Mouse (Mus musculus): ENCODE results near the gene H2-DMb2.
"Not testable (repeated sequence)": the region's sequence is repeated elsewhere in the genome, so short reads cannot be mapped to it uniquely, and the experiment has no call there.

H2-DMb2 gene

DNA sequence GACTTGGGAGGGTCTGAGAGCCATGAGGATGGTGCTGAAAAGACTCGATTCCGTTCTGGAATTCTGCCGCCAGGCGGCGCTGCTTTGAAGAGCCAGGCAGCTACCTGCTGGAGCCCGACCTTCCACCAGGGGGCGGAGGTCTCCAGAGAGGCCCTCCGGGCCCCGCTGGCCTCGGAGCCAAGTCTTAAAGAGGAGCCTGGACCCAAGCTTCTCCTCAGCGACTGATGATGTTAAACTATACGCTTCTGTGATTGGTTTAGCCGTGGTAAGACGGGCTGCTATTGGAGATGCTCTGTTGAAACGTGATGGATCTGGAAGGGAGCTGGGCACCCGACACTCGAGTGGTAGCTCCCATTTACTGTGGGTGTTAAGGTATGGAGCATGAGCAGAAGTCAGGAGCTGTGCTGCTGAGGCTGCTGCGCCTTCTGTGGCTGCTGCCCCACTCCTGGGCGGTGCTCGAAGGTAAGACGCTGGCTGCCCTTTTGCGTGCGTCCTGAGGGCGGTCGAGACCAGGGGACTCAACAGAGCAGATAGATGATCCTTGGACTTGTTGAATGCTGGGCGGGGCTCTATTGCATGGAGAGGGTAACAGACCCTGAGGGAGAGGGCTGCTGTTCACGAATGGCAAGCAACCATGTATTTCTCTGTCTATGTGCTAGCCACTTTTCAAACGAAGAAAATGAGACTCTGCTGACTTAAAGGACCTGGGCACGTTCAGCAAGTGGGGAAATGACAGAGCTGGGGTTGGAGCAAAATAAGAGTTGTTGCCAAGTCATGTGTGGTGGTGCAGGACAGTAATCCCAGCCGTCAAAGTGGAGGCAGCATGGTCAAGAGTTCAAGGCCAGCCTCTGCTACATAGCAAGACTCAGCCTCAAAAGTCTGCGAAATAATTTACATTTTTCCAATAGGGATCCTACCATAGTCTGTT lies 7.5 kb upstream of the H2-DMb2 start:
- DNase-seq (ENCODE audit: low spot score in 2 of 2) = peak; percentile 99

DNA sequence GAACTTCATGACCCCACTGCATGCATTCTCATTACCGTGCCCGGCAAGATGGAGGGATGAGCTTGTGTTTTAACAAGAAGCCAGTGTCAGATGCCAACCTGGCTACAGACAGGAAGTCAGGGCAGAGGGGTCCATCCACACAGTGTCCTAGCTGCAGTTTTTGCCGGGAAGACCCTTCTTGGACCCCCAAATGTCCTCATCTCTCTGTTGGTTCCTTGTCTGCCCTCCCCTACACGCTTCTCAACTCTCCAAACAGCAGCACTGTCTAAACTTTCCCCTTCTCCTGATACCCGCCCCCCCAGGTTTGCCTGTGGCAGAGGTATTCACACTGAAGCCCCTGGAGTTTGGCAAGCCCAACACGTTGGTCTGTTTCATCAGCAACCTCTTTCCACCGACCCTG lies 5.5 kb upstream of the H2-DMb2 start:
- no peak for DNase-seq (ENCODE audit: low spot score in 2 of 2)

DNA sequence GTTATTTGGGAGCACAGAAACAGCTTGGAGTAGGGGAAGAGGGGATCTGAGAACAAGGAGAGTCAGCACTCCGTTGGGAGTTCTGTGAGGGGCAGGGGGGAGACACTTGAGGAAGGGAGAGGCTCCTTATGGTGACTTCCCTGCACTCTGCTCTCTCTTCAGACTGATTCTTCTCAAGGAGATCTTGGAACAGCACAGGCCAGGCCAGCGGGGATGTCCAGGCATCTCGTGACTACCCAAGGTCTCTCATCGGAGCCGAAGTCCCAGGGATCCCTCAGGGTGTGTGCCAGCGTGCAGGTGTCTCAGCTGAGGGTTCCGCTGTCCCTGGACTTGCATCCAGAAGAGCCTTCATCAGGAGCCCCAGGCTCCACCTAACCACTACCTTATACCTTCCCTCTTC lies 4.5 kb upstream of the H2-DMb2 start:
- no peak for DNase-seq (ENCODE audit: low spot score in 2 of 2)

DNA sequence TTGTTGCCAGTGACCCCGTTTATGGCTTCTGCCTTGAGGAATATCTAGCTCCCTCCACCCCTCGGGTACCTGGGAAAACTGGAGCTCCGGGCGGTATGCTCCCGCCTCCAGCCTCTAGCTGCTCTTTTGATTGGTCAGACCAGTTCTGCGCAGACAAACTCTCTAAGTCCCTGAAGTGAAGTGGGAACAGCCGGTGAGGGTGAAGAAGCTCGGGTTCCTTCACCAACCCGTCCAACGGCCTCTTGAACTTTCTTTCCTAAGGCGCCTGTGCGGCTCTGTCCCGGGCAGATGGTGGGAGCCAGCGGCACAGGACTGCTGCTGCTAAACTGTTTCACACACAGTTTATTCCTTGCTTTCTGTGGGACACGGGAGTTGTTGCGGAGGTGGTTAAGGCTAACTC lies 3.7 kb upstream of the H2-DMb2 start:
- no peak for DNase-seq (ENCODE audit: low spot score in 2 of 2)

DNA sequence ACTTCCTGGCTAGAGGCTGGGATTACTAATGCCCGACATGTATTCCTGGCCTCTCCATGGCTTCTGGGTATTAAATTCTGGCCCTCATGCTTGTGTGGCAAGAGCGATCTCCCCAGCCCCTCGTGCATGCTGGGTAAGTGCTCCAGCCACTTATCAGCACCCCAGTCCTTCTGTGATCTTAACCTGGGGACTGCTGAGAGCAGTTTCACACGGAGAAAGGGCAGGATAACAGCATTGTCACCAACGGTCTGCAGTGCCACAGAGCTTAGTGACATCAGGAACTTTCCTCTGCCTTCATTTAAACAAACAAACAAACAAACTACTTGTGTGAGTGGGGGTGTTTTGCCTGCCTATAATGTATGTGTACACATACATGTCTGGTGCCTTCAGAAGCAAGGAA lies 2.9 kb upstream of the H2-DMb2 start:
- no peak for DNase-seq (ENCODE audit: low spot score in 2 of 2)

DNA sequence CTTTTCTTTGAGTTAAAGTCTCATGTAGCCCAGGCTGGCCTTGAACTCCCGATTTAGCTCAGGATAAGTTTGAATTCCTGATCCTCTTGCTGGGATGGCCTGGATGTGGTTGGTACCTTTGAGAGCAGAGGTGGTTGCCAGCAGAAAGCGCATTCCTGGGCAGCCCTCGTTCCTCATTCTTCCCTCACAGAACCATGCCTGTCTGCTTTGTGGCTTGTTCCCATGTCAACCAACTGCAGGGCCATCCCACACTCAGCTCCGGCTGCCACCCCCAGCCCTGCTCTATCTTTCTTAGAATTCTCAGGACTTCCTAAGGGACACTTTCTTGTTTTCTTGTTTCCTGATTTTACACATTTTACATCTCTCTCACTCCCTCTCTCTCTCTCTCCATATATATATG lies 1.7 kb upstream of the H2-DMb2 start:
- DNase-seq (ENCODE audit: low spot score in 2 of 2) = no peak

DNA sequence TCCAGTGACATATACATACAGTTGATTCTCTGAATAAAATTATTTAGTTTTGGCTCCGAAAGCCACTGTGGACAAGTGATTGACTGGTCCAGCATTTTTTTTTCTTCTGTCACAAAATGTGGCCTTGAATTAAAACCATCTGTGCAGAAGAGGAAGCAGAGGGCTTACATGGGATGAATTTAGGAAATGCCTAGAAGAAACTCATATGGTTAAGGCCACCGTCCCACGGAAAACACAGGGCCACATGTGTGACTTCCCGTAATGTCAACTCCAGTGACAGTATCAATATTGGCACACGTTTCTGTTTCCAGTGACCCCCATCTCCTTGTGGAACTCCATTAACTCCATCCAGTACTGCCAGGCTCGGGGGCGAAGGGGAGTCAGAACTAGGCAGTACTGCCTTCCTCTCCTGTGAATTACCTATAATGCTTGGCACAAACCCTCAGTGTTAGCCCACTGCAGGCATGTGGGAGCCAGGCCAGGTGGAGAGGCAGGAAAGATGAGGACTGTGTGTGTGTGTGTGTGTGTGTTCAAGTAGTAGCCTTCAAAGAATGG lies 574 bp upstream of the H2-DMb2 start:
- no peak for DNase-seq (ENCODE audit: low spot score in 2 of 2)

DNA sequence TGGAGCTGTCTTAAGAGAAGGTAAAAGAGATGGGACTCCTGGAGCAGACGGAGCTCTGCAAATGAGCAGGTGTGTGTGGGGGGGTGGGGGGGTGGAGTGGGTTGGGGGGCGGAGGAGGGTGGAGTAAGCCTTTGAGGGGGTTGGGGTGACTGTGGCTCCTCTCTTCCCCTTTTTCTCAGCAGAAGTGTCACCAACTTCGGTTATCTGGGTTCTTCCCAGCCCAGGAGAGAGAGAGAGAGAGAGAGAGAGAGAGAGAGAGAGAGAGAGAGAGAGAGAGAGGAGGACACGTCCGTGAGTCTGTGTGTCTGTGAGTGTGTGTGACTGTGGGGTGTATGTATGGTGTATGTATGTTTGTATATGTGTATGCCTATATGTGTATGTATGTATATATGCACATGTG lies 354 bp downstream of the H2-DMb2 start:
- no peak for DNase-seq (ENCODE audit: low spot score in 2 of 2)

DNA sequence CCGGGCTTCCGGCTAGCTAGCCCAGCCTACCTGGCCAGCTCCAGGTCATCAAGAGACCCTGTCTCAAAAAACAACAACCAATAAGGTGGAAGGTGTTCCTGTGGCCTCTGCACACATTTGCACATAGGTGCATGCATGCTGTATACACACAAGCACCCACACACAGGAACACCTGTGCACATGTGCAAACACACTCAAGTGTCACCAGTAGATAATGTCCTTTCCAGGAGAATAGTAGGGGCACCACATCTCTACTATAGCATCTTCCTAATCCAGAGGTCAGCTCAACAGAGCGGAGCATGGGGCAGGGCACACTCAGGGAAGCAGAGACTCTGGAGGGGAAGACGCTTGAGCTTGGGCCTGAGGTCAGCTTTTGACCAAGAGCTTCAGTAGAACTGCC lies 1.1 kb downstream of the H2-DMb2 start:
- not testable (repeated sequence) for DNase-seq (ENCODE audit: low spot score in 2 of 2)

DNA sequence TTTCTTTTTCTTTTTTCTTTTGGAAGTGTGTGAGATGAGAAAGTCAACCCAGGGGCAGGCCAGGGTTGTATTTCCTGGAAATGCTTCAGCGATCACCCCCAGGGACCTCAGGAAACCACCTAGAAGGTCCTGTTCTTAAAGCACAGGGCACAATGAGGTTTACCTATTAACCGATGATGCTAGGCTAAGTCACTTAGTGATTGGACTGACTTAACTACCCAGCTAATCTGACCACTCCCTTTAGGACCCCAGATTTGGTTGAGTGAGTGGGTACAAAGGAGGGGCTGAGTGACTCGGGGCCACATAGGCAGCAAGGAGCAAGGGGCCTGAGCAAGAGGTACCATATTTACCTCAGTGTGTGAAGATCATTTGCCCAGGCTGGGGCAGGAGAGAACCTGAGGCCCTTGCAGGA lies 1.9 kb downstream of the H2-DMb2 start:
- DNase-seq (ENCODE audit: low spot score in 2 of 2) = peak in 1 of 2 experiments; percentile 44

DNA sequence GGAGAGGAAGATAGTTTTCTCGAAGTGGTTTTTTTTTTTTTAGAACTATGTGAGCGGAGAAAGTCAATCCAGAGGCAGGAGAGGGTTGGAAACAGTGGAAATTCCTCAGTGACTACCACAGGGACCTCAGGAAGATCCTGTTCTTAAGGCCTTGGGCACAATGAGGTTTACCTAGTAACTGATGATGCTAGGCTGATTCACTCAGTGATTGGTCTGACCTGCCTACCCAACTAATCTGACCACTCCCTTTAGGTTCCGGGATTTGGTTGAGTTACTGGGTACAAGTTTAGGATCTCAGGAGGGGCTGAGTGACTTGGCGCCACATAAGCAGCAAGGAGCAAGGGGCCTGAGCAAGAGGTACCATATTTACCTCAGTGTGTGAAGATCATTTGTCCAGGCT lies 9.8 kb downstream of the H2-DMb2 start, which contains the start of gene H2-DMb1:
Gene H2-DMb1, plus strand, starts transcription at position 150 of the 400 bp plus-strand sequence.
- peak; percentile 49 to 54 for DNase-seq (ENCODE audit: low spot score in 2 of 2)

DNA sequence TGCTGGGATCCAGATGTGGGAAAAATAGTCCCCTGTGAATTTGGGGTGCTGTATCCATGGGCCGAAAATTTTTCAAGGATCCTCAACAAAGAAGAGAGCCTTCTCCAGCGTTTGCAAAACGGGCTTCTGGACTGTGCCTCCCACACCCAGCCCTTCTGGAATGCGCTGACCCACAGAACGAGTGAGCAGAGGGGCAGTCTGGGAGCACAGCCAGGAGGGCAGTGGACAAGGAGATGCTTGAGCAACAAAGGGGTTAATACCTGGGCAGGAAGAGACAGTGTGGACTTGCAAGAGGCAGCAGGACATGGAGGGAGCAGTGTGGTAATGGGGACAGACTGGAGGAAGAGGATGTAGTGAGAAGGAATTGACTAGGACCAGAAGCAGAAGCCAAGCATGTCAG lies 12.4 kb downstream of the H2-DMb2 start:
- DNase-seq (ENCODE audit: low spot score in 2 of 2) = no peak

DNA sequence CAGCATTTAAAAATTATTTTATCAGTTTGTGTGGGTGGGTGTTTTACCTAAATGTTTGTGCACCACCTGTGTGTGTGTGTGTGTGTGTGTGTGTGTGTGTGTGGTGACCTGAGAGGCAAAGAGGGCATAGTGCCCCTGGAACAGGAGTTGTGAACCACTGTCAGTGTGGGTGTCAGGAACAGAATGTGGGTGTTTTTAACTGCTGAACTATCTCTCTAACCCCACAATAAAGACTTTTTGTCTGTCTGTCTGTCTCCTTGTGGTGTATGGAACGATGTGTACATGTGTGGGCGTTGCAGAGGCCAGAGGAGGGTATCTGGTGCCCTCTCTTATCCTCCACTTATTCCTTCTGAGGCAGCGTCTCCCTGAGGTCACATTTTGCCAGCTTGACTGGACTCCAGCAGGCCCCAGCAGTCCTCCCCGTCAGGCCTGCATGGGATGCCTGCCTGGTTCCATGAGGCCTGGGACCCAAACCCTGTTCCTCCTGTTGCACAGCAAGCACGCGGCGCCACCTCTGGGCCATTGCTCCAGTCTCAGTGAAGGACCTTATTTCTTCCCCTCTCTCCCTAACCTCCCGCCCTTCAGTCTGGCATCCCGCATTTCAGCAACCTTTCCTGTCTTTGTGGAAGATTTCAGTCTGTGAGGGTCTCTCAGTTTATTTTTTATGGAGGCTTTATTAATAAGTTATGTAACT lies 21.2 kb downstream of the H2-DMb2 start:
- no peak for DNase-seq (ENCODE audit: low spot score in 2 of 2)

DNA sequence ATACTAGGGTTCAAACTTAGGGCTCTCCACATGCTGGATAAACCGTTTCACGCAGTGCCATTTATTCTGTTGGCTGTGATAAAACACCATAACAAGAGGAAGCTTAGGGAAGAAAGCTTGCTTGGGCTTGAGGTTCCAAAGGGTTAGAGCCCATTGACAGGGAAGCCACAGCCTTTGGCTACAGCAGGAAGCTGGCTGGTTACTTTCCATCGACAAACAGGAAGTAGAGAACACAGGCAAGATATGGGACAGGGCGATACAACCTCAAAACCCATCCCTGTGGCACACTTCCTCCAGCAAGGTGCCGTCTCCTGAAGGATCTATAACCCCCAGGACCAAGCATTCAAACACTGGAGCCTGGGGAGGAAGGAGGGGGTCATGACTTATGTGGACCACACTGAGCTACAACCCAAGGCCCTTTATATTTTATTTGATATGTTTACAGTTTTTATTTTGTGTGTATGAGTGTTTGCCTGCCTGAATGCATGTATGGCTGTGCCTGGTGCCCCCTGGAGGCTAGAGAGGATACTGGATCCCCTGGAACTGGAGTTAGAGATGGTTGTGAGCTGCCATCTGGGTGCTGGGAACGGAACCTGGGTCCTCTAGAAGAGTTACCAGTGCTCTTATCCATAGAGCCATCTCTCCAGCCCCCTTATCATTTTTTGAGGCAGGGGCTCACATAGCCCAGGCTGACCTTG lies 22.1 kb downstream of the H2-DMb2 start:
- no peak for DNase-seq (ENCODE audit: low spot score in 2 of 2)

DNA sequence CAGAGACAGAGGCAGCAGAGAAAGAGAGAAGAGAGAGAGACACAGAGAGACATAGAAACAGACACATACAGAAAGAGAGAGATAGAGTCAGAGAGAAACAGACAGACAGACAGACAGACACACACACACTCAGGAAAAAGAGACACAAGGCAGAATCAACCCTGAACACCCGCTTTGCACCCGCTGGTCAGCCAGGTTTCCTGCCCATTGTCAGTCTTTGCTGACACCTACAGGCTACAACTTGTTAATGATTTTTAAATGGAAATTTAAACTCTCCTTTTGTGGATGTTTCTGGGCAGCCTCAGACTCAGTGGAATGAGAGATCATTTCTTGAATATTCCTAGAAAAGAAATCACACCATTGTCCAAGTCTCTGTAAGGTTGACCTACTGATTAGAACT lies 26.2 kb downstream of the H2-DMb2 start:
- peak in 1 of 2 experiments; percentile 37 for DNase-seq (ENCODE audit: low spot score in 2 of 2)

DNA sequence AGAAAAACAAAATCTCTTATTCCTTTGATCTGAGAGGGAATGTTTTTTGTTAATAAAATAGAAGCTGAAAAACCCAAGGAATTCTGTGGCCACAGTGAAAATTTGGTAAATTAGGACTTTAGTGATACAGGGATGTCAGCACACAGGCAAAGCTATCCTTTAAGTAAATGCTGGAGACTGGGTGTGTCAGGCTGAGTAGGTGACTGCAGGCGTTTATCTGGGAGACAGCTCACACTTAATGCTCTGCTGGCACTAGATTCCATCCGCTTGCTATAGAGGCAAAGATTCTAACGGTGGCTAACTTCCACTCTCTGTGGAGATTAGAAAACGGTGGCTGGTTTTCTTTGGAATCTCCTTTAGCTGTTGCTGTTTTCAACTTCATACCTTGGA lies 27.4 kb downstream of the H2-DMb2 start:
- no peak for DNase-seq (ENCODE audit: low spot score in 2 of 2)

DNA sequence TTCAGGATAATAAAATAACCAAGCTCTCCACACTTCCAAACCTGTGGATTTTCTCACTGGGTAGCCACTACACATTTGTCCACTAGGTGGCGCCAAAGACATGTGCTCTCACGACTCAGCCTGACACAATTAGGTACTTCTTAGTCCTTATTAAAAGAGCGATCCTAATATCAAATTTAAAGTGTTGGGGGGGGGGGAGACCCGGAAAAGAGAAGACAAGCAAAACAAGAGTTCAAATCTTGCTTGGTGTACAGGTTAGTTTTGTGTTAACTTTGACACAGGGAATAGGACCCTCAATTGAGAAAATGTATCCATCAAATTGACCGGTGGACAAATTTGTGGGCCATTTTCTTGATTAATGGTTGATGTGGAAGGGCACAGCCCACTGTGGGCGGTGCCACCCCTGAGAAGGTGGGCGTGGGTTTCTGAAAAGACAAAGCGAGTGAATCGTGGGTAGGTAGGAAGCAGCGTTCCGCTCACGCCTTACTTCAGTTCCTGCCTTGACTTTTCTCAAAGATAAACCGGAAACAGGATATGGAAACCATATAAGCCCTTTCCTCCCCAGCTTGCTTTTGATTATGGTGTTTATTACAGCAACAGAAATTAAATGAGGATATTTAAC lies 27.9 kb downstream of the H2-DMb2 start:
- peak; percentile 55 to 75 for DNase-seq (ENCODE audit: low spot score in 2 of 2)

DNA sequence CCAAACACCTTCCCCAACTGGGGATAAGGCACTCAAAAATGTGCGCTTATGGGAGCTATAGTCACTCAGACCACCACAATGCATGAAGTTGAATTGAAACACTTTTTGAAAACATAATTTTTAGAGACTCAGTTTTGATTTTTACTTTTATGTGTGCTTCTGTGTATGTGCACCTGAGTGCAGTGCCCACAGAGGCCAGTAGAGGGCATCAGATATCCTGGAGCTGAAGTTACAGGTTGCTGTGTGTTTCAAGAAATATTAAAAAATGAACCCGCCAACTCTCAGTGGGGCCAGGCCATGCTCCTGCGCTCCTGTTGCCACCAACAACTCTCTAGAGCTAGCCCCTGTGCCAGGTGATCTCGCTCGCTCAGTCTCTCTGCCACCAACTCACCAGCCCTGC lies 29.4 kb downstream of the H2-DMb2 start:
- DNase-seq (ENCODE audit: low spot score in 2 of 2) = no peak

DNA sequence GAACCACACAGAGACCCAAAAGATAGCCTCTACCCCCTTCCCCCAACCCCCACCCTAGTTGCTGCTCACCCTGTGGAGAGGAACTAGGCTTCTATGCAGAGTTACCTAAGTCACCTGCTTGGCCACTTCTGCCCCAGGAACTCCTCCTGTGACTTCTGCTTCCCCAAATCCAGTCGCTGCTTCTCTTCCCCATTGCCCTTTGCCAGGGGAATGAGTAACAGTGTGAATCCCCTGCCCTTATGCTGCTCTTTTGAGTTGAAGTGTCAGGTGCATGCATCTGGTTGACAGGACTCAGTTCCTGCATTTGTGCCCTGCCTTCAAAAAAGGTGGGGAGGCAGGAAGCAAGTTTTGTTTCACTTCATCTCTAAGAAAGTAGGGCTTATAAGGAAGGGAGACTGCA lies 31.0 kb downstream of the H2-DMb2 start:
- DNase-seq (ENCODE audit: low spot score in 2 of 2) = no peak

DNA sequence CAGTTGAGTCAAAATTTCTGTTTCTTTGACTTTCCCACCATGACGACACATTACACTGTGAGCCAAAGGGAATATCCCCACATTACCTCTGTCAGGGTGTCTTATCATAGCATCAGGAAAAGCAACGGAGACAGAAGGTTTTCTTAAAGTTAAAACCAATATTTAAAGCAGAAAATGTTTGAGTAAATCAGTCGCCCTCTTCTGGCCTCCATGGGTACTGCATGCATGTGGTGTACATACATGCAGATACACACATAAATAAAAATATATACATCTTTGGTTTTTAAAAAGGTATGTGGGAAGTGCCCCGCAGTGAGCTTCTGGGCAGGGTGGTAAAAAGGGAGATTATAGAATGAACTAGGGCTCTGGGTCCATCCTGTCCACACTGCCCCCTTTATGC lies 34.1 kb downstream of the H2-DMb2 start:
- DNase-seq (ENCODE audit: low spot score in 2 of 2) = no peak

DNA sequence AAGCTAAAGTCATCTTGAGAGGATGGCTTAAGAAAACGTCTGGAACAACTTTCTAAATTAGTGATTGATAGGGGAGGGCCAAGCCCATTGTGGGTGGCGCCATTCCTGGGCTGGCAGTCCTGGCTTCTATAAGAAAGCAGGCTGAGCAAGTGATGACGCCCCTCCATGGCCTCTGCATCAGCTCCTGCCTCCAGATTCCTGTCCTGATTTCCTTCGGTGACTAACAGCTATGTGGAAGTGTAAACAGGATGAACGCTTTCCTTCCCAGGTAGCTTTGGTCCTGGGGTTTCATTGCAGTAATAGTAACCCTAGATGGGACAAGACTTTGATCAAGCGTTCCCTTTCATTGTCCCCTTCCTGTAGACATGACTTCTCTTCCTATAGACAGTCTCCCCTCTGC lies 35.9 kb downstream of the H2-DMb2 start:
- no peak for DNase-seq (ENCODE audit: low spot score in 2 of 2)

Measured in heart, adult 9 months (tissue).